Mouse (Mus musculus): ENCODE results near the gene Cpd.
"Not testable (repeated sequence)": the region's sequence is repeated elsewhere in the genome, so short reads cannot be mapped to it uniquely, and the experiment has no call there.

The Cpd gene

DNA sequence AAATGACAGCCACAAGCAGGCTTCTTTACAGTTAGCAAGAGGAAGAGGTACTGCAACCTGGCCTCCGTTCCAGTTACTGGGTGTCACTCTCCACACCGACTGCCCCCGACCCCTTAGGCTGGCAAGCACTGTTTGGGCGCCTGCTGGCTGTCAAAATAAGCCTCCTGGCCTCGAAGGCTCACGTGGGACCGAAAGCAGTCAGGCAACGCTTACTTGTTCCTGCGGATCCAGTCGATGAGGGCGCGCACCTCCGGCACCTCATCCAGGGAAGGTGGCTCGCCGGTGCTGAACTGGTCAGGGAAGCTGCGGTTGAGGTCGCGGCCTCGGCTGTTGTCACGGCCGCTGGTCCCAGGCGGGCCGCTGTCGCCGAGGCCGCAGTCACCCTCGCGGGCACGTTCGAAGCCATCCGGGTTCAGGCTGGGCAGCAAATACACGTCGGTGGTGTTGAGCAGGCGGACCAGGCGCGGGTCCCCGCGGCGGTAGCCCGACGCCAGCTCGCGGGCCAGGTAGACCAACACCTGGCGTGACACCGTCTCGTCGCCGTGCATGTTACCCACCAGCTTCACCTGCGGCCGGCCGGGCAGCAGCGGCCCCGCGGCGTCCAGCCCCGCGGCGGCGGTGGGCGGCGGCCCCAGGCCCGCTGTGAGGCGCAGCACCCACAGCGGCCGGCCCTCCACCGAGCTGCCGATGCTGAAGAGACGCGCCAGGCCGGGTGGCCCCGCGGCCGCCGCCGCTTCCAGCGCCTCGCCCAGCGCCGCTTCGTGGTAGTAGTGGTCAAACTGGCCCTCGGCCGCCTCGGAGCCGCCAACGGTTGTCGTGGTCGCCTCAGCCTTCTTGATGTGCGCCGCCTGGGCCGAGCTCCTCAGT, 574 bp downstream of the Cpd start:
- peak; percentile 59 for DNase-seq

DNA sequence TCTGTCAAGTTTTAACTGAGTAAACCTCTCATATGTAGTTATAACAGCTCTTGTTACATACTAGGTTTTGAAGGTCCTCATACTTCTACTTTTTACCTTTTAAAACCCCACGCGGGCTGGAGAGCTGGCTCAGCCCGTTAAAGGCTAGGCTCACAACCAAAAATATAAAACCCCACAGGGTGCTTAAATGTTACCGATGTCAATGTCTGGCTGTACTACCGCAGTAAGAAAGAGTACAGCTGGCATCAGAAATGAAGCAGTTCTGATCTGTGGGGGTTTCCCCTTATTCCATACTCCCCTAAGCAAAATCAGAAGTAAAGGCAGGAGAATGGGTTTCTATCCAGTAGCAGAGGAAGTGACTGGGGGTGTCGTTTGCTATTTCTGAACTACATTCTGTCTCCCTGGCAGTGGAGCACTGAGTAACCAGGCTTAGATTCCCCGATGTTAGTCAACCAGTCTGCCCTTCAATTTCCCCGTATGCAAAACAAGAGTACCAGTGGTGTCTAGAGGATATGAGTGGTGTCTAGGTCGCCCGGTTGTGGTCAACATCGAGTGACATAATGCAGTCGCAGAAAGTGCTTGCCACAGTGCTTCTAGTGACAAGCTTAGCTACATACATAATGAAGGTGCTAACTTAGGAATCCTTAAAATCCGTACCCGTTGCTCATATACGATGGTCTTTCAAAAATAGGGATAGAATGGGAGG, 1.4 kb downstream of the Cpd start:
- DNase-seq = peak; percentile 28

DNA sequence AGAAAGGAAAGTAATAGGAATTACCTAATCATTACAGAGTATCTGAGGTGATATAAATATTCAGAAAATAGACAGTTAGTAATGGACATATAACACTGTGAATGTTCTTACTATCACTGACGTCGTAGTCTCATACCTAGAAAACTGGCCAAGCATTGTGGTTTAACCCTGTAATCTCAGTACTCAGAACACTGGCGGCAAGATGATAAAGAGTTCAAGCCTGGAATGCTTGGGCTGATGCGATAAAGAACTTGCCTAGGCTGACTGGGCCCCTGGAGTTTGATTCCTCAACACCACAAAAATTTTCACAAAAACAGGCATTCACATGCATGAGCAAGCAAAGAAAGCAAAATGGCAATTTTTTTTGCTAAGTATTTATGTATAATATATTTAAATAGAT, 8.2 kb downstream of the Cpd start:
- DNase-seq = no peak

DNA sequence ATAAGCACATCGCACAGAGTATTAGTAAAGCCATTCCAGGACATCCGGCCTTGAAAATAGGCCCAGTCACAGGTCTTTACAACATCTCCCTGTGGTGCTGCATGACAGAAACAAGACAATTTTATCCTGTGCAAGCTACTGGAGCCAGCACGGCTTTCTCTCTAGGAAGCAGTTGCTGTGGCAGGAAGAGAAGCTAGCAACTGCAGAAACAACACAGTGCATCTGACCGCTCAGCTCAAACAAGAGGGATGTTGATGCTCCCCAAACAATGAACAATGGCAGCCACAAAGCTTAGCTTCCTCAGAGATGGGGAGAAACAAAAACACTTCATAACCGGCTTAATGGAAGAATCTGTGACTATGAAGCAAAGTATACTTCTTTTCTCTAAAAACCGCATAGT, 10.5 kb downstream of the Cpd start:
- DNase-seq = no peak

DNA sequence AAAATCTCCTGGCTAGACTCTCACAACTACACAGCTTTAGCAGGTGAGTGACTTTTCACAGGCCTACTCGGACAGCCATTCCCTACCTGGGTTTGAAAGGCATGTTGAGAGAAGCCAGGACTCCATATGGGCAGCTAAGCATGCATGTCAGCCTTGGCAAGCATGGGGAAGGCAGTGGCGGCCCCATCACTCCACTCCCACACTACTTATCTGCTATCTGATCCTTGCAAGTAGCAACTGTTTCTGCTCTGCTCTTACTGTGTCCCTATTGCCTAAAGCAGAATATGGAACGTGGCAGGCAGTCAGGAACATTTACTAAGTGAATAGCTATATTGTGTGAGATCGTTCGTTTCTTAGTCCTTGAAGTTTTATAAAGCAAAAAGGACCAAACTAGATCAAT, 10.9 kb downstream of the Cpd start:
- DNase-seq = no peak

DNA sequence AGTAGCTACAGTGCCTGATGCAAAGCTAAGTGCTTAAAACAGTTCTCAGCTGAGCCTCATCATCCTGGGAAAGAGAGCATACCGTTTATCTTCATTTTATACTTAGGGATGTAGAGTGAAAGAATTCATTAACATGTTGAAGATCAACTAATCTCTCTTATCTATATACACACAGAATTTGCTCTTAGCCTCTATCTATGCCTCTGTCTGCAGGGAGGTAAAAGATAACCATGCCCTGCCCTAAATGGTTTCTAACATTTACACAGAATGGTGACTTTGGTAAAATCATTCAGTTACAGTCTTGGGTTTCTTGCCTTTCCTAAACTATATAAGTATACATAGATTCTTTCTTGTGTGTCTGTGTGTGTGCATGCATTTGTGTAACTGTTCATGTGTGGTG, 12.2 kb downstream of the Cpd start:
- DNase-seq = no peak

DNA sequence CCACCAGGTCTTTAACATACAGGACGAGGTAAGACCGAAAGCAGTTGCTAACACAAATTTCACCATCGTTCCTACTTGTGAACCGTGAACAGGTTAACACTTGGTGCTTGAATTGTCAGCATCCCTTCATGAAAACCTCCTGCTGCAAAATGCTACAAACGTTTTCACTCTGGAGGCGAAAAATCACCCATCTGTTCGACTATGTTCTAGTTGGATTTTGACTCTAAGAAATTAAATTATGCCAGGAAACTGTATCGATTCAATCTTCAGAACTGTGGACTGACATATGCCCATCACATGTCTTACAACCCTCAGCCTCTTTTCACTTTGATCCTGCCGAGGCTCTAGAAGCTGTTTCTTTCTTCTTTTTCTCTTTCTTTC, 21.9 kb downstream of the Cpd start:
- no peak for DNase-seq

DNA sequence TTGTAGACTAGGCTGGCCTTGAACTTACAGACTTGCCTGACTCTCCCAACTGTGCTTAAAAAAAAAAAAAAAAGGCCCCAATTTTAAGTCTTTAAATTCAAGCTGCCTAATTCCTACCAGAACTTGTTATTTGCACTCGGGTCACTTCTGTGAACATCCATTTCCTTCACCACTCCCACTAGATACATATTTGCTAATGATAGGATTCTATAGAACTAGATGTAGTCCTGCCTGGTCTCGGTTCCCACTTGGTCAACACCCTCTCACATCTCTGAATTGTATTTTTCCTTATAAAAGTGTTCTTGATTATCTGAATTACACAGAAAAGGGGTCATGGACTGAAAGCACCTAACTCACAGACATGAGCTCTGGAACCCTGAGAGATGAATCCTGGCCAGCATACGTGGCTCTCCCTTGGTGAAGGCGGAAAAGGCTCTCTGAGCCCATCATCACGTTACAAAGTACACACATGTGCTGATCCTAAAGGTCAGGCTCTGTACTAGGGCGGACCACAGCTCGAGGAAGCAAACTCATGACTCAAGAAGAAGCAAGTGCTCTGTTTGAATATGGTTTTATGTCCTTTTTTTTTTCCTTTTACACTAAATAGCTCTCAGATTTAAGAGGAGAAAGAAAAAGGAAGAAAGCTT, 22.5 kb downstream of the Cpd start:
- no peak for DNase-seq

DNA sequence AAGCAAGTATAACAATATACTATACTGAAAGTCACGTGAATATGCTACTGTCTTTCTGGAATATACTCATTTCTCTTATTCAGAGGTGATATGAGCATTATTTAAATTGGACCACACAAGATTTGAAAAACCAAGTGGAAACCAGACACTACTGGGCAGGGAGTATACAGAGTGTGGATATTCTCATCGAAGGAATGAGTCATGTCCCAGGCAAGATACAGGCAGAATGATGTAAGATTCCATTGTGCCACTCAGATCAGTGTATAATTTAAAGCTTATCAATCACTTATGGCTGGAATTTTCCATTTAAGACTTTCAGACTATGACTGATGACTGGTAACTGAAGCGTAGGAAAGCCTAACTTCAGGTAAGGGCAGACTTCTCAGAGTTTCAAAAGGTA, 23.2 kb downstream of the Cpd start:
- DNase-seq = no peak

DNA sequence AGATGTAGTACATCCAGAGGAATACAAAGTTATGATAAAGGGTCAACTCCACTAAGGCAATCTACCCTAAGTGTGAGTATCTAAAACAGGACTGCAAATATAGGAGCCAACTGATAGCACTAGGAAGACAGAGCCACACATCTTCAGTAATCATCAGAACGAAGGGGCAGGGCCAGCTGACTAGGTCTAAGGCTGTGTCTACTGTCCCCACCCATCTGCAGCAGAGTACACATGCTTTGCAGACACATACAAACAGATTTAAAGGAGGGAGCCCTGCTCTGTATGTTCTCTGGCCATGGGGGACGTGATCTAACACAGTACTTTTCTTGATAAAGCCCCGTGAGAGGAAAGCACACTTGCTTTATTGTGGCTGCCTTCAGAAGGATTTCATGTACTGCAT, 25.5 kb downstream of the Cpd start:
- no peak for DNase-seq

DNA sequence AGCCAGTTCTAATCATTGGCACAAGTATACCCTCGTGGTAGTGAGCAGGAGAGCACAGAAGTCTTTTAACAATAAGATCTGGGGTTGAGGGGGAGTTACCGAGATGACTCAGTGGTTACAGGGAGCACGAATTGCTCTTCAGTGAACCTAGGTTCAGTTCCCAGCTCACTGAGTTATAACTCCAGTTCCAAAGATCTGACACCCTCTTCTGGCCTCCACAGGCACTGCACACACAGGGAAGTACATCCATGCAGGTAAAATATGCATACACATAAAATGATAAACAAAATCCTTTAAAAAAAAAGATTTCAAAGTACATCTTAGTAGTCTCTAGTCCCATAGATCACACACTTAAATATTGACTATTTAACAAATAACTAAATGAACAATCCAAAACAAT, 29.2 kb downstream of the Cpd start:
- DNase-seq = no peak

DNA sequence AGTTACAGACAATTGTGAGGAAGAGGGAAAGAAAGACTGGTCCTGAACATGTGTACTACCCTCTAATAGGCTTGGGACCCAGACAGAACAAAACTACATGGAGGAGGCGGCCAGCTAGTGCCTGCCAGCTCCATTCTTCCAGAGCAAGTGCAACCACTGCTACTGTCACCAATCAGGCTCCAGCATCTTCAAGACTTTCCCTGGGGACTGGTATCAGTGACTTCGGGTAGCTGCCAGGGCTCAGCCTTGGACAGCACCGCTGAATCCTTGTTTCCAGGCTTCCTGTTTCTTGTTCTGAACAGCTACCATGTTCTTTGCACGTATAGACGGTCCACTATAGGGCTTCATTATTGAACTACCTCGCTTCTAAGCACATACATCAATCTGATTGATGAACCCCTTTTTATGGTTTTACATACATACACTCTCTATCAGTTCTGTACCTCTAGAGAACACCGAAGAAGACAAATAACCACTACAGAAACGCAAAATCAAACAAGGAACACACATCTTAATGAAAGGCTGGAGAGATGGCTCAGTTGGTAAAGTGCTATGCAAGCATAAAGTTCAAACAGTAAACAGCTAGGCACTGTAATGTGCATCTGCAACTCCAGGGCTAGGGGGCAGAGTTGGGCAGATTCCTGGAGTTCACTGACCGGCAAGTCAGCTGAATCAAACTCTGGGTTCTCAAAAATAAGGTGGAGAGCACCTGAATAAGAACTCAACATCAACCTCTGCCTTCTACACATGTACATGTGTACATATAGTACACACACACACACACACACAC, 35.9 kb downstream of the Cpd start:
- DNase-seq = peak; percentile 48

DNA sequence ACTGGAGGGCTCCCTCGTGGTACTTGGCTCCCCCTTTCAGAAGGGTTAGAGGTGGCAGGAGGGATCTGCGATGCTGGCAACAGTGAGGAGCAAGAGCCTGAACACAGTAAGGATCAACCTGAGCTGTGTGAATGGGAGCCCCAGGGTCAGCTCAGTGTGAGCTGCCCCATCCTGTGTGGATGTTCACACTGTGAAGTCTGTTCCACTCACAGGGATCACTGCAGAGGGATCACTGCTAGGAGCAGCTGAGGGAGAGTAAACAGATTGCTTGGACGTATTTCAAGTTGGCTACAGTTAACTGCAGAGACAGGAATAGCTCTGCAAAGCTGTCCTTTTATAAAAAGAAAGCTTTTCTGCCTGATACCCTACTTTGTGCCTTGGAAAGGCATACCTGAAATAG, 37.4 kb downstream of the Cpd start:
- no peak for DNase-seq

DNA sequence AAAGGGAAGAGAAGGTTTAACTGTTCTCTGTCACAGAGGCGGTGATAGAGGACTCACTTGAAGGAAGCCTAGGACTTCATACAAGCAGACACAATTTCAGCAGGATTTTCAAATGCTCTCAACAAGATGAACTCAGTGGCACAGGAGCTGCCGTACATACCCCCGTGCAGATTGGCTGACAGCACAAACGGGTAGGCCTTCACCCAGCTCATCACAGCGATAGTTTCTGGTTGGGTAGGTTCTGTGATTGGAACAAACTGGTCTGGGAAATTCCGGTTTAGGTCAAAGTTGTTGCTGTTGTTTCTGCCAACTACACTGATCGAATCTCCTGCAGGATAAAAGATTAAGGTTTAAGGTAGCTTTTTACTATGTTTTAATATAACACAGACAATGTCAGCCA, 38.3 kb downstream of the Cpd start:
- no peak for DNase-seq

DNA sequence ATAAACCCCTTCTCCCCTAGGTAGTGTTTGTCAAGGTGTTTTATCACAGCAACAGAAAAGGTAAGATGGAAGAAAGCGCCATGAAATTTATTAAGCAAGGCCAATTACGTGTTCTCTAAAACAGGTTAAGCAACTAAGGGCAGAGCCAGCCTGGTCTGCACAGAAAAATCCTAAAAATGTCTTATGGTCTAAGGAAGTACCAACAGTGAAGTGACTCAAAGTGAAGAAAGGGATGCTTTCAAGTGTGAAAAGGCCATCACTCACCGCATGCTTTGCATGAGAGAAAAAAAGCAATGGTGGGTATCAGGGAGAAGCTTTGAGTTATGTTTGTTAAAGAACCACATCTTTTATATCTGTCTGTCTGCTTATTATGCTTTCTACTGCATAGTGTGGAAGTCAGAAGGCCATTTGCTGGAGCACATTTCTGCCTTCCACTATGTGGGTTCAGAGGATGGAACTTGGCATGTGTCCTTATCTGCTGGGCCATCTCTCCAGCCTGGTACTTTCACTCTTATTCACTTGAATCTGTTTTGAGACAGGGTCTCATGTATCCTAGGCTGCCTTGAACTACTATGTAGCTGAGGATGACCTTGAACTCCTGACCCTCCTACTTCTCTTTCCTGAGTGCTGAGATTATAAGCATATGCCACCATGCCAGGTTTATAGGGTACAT, 39.7 kb downstream of the Cpd start:
- DNase-seq = no peak

DNA sequence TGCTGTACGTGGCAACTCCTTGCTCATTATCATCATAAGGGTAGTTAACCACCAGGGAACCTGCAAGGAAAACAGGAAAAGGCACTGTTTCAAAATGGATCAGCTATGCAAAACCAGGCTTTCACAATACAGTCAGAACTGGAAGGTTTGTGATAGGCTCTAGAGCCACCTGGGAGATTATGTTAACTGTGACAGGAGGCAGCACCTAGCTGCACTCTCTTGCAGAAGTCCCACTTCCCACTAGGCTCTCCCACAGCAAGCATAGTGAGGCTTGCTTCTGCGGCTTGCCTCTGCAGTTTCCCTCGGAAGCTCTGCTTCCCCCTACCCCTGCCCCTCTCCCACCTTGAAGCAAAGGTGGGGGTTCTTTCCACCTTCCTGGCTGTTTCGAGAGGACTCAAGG, 40.8 kb downstream of the Cpd start:
- no peak for DNase-seq

DNA sequence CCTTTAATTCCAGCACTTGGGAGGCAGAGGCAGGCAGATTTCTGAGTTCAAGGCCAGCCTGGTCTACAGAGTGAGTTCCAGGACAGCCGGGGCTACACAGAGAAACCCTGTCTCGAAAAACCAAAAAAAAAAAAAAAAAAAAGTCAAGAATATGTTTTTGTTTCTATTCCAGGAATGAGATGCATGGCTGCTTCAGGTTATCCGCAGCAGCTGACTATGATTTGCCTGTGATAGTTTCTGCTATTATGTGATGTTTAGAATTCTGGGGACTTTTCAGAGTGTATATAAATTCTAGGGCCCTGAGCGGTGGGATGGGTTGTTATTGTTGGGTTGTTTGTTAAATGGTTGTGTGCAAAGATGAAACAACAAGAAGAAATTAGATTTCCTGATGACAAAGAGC, 41.7 kb downstream of the Cpd start:
- DNase-seq = not testable (repeated sequence)

DNA sequence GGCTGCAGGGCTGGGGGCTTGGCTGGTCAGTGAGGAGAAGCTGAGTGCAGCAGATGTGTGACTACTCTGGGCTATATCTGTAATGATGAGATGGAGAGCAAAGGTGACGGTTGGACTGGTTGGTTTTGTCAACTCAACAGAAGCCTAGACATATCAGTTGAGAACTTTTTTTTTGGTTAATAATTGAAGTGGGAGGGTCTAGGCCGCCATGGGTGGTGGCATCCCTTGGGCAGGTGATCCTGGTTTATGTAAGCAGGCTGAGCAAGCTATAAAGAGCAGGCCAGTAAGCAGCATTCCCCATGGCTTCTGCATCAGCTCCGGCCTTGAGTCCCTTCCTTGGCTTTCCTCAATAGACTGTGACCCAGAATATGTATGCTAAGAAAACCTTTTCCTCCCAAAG, 43.6 kb downstream of the Cpd start:
- DNase-seq = peak; percentile 38

DNA sequence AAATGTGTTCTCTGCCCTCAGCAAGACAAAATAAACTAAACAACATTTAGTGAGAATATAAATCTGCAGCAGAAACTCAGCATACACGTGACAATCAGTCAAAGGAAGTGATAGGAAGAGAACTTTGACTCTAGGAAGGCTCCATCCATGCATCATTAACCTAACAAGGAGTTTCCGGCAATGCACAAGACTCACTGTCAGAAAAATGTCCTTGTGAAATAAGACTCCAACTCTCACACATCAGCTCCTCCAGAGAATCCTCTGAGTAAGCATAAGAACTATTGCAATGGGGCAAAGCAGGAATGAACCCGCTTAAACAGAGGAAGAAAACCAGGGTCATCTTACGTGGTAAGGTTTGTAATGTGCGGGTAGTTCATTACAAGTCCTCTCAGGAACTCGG, 49.6 kb downstream of the Cpd start:
- DNase-seq = no peak

DNA sequence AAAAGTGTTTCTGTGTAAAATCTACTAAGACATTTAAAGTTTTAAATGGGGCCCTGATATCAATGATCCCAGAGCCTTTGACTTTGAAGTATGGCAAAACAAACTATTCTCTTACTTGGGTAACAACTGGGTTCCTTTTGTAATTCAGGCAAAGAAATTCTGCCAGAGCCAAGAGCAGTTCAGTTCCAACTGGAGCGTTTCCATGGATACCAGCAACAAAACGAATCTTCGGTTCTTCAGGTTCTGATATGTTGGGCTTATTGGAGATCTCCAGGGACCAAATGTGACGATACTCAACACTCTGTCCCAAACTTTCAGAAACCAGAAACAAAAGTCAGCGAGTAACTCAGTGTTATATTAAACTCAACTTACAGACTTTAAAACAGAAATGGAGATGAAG, 51.5 kb downstream of the Cpd start:
- no peak for DNase-seq

DNA sequence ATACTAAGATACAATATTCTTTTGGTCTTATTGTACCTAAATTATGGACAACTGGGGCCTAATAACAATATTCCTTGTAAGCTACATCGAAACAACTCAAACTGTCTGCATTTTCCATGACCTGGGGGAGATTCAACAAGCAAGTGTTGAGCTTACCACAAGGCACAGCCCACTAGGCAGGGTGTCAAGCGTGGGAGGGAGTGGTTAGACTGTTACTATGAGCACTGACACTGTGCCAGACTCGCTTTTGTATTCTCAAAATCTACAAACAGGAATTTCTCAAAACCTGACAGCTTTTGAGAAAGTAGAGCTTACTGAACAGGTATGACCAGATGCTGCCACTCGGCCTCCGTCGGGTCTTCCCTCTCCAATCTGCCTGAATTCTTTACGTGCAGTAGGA, 55.5 kb downstream of the Cpd start:
- no peak for DNase-seq

DNA sequence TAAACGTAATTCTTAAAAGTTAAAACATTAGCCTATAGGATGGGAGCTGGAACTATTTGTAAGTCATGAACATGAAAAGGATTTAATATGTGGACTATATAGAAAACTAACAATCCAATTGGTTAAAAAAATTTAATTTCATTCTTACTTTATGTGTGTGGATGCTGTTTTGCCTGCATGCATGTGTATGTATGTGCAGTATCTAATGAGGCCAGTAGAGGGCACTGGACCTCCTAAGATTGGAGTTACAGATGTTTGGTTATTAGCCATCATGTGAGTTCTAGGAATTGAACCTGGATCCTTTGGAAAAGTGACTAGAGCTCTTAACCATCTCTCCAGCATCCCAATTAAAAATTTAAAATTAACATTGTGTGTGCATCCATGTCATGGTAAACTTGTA, 57.6 kb downstream of the Cpd start:
- peak; percentile 39 for DNase-seq

DNA sequence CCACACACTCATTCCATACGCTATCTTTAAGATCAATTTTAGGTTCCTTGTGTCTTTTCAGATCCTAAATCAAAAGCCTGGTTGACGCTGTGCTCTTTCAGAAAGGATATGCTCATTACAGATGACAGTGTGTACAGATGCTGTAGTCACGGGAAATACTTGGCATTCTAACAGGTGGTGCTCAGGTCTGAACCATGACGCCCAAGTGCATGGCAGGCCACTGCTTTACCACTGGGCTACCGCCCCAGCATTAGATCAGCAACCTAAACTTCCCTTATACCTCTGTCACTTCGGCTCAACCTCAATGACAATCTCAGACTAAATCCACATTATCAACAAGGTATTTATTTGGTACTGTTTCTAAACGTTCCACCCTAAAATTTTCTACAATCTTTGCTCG, 71.3 kb downstream of the Cpd start:
- no peak for DNase-seq
